Mouse (Mus musculus) liver, postnatal 0 days (tissue): Measurements from ENCODE around the gene Grin2d.

Experiments
- CTCF ChIP-seq: sonication (generic); IDR thresholded peaks from 2 replicates; pipeline ENCODE4 v1.5.1; 2016; ENCODE audit warnings: antibody characterized with exemption, low read depth
- EP300 ChIP-seq: IDR thresholded peaks from 2 replicates; pipeline ENCODE4 v1.6.1; 2016; ENCODE audit warnings: antibody characterized with exemption, low read depth, mild to moderate bottlenecking

DNA sequence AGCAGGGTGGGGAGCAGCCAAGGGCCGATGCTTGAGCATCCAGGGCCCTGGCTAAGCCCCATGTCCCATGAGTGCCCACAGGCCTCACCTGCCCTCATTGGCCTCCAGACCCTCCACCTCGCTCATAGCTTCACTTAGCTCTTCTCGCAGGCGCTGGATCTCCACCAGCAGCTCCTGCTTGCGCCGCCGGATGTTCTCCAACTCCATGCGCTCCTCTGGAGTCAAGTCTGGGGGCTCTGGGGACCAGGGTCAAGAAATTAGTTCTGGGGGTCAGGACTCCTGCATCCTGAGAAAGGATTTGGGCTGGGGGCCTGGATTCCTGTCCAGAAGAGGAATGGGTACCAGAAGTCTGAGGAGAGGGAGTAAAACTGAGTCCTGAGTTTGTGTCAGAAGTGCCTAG lies 65.3 kb downstream of the Grin2d start:
- no peak for TF ChIP-seq CTCF
- no peak for TF ChIP-seq EP300
